Mouse (Mus musculus) testis, adult 2 months (tissue): ENCODE measurements around the gene Pxylp1.

Experiments used
- CTCF ChIP-seq: fragments of 200-500 bp; IDR thresholded peaks from 2 replicates; pipeline ENCODE4 v1.5.1; 2012; ENCODE audit warnings: low read depth, mild to moderate bottlenecking, inconsistent platforms, low read length, moderate library complexity; ENCODE audit not compliant: control insufficient read depth, insufficient read depth, insufficient replicate concordance
- POLR2A ChIP-seq: fragments of 200-500 bp; IDR thresholded peaks from 2 replicates; pipeline ENCODE4 v1.6.1; 2012; ENCODE audit warnings: low read depth, mild to moderate bottlenecking, inconsistent platforms, low read length, moderate library complexity; ENCODE audit not compliant: control insufficient read depth

DNA sequence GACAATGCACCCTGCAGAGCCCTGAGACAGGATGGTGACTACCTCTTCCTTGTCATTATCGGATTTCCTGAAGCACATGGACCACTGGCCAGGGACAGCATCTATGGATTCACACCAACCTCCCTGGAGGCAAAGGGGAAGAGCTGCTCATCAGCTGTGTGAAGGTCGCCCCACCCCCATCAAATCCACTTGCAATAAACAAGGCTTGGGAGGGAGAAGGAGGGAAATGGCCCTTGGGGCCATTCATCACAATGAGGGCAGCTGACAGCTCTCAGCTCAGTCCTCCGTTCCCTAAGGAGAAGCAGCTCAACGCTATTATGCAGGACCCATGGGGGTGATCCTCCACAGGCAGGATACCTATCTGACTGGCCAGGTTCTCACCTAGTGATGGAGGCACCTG, 14.0 kb downstream of the Pxylp1 start:
- TF ChIP-seq CTCF (no peak), POLR2A (no peak)
